Mouse (Mus musculus): ENCODE measurements around the gene Slf2. TPM values are rescaled to one million over a fixed set of nuclear protein-coding genes. Genes with fewer than 3 reads are reported as not detected.

Slf2 gene
- polyA plus RNA-seq, 1 experiment from 2014 or later: 38.8 TPM

DNA sequence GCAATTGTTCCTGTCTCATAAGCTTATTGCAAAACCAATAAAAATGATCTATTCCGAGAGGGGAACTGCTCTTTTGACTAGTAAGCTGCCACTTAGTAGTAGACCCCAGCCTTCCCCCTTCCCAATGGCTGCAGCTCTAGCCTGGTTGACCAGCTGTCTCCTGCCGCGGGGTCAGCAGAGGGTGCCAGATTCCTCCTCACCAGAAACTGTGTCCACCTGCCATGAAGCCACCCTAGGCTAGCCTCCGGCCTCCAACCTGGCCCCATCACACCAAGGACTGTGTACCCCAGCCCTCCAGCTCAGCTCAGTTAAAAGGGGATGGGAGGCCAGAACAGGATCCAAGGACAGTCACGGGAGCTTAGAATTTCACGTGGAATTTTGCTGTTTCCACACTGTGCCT, 34.5 kb upstream of the Slf2 start:
- no peak for ATAC-seq
- no peak overlapping the region for H3K9ac ChIP-seq (replicated peaks; ENCODE audit: low read depth, low read length)
- H3K36me3 ChIP-seq (ENCODE audit: control insufficient read depth, insufficient read depth): no peaks in the 10 kb centered on the region
- no peaks in the 10 kb centered on the region for H3K9me3 ChIP-seq (ENCODE audit: control insufficient read depth, low read length)
- peaks cover 11% of the 10 kb centered on the region for H3K27me3 ChIP-seq (replicated peaks; ENCODE audit: control insufficient read depth, insufficient read depth, low read length)
- peaks cover 24% of the 10 kb centered on the region for H3K4me1 ChIP-seq (replicated peaks; ENCODE audit: control insufficient read depth, insufficient read depth, low read length)
- no peak overlapping the region for H3K4me3 ChIP-seq (replicated peaks; ENCODE audit: low read length)
- H3K27ac ChIP-seq (ENCODE audit: low read length): no peak overlapping the region
- H3K4me2 ChIP-seq (ENCODE audit: low read length): no peak overlapping the region
- WGBS: 76% methylated on average over 6 of the region's 6 CpGs

DNA sequence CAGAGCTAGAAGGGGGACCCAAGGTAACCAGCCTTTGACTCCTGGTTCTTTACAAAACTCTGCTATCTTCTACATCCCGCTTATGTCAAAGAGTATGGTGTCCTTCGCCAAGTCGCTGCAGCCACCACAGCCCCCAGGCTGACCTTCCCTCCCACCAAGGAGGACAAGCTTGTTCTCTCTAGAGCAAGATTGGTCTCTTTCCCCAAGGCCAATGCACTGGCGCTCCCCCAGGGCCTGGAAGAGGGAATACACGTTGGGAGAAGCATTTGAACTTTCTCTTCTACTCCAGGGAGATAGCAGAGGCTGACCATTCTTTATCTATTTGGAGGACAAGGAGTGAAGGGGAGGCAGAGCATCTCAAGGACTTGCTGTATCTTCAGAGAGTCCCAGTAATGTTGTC, 33.4 kb upstream of the Slf2 start:
- Histone ChIP-seq H3K27ac (ENCODE audit: low read length) (no peak overlapping the region), H3K9ac (replicated peaks; ENCODE audit: low read depth, low read length) (no peak overlapping the region), H3K27me3 (replicated peaks; ENCODE audit: control insufficient read depth, insufficient read depth, low read length) (peaks cover 6% of the 10 kb centered on the region; the same call in 1 of the 2 replicates), H3K4me1 (replicated peaks; ENCODE audit: control insufficient read depth, insufficient read depth, low read length) (peaks cover 24% of the 10 kb centered on the region), H3K9me3 (ENCODE audit: control insufficient read depth, low read length) (no peaks in the 10 kb centered on the region), H3K4me2 (ENCODE audit: low read length) (no peak overlapping the region), H3K4me3 (replicated peaks; ENCODE audit: low read length) (no peak overlapping the region), H3K36me3 (ENCODE audit: control insufficient read depth, insufficient read depth) (no peaks in the 10 kb centered on the region)
- no peak for ATAC-seq
- WGBS: 76% methylated on average over 5 of the region's 5 CpGs

GRCm38 (mm10) chr19:44898646-44899045, 32.3 kb upstream of the Slf2 start:
- no peak overlapping the region for H3K9ac ChIP-seq (replicated peaks; ENCODE audit: low read depth, low read length)
- H3K27ac ChIP-seq (ENCODE audit: low read length): no peak overlapping the region
- ATAC-seq: no peak
- H3K27me3 ChIP-seq (replicated peaks; ENCODE audit: control insufficient read depth, insufficient read depth, low read length): no peaks in the 10 kb centered on the region; the same call in 1 of the 2 replicates
- WGBS: 44% methylated on average over 3 of the region's 3 CpGs
- no peaks in the 10 kb centered on the region for H3K9me3 ChIP-seq (ENCODE audit: control insufficient read depth, low read length)
- no peak overlapping the region for H3K4me3 ChIP-seq (replicated peaks; ENCODE audit: low read length)
- H3K4me1 ChIP-seq (replicated peaks; ENCODE audit: control insufficient read depth, insufficient read depth, low read length): peaks cover 14% of the 10 kb centered on the region
- no peak overlapping the region for H3K4me2 ChIP-seq (ENCODE audit: low read length)
- no peaks in the 10 kb centered on the region for H3K36me3 ChIP-seq (ENCODE audit: control insufficient read depth, insufficient read depth)

DNA sequence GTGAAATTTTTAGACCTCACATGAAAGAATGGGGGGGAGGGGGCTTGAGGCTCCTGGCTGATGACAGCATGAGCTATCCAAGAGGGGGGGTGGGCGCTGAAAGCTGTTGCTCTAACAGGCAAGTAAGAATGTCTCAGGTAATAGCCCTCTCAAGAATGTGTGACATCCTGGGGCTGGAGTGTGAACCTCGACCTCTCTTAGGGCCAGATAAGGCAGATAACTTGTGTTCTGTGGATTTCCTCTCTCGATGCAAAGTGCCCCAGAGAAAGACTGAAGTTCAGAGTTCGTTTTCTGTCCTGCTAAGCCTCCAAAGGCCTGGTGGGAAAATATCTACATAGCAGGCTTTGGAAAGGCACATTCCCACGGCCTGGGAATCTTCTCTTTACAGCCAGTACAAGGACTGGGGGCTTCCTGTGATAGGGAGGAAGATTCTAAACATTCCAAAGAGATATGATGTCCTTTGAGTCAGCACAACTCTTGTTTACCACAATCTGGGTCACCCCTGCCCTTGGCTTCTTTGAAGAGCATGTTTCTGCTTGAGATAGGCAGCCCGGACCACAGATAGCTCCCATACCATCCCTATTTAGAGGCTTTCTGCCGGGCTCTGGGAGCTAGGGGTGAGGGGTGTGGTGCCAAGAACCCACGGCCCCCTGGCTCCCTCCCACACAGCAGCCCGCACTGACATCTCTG, 31.7 kb upstream of the Slf2 start:
- H3K4me3 ChIP-seq (replicated peaks; ENCODE audit: low read length): no peak overlapping the region
- H3K9ac ChIP-seq (replicated peaks; ENCODE audit: low read depth, low read length): 0 out of 2 replicates have a peak overlapping the region, but pooled peaks have one; percentile 2
- H3K36me3 ChIP-seq (ENCODE audit: control insufficient read depth, insufficient read depth): no peaks in the 10 kb centered on the region
- no peaks in the 10 kb centered on the region for H3K9me3 ChIP-seq (ENCODE audit: control insufficient read depth, low read length)
- ATAC-seq: no peak
- no peak overlapping the region for H3K4me2 ChIP-seq (ENCODE audit: low read length)
- no peak overlapping the region for H3K27ac ChIP-seq (ENCODE audit: low read length)
- peaks cover 11% of the 10 kb centered on the region for H3K4me1 ChIP-seq (replicated peaks; ENCODE audit: control insufficient read depth, insufficient read depth, low read length)
- H3K27me3 ChIP-seq (replicated peaks; ENCODE audit: control insufficient read depth, insufficient read depth, low read length): no peaks in the 10 kb centered on the region; the same call in 1 of the 2 replicates
- 39% methylated on average over 9 of the region's 9 CpGs for WGBS

- Histone ChIP-seq H3K36me3 (ENCODE audit: control insufficient read depth, insufficient read depth) (no peaks in the 10 kb centered on the region), H3K27ac (ENCODE audit: low read length) (0 out of 2 replicates have a peak overlapping the region, but pooled peaks have one; percentile 19), H3K4me1 (replicated peaks; ENCODE audit: control insufficient read depth, insufficient read depth, low read length) (peaks cover 11% of the 10 kb centered on the region), H3K27me3 (replicated peaks; ENCODE audit: control insufficient read depth, insufficient read depth, low read length) (no peaks in the 10 kb centered on the region; the same call in 1 of the 2 replicates), H3K9me3 (ENCODE audit: control insufficient read depth, low read length) (no peaks in the 10 kb centered on the region), H3K9ac (replicated peaks; ENCODE audit: low read depth, low read length) (peak overlapping the region; percentile 19; the same call in 1 of the 2 replicates), H3K4me3 (replicated peaks; ENCODE audit: low read length) (no peak overlapping the region), H3K4me2 (ENCODE audit: low read length) (peak overlapping the region; percentile 14; the same call in 1 of the 2 replicates)
- peak; percentile 59 for ATAC-seq
- WGBS: 15% methylated on average over 21 of the region's 22 CpGs
These were observed 30.8 kb upstream of the Slf2 start for GRCm38 (mm10) chr19:44899947-44900773.

DNA sequence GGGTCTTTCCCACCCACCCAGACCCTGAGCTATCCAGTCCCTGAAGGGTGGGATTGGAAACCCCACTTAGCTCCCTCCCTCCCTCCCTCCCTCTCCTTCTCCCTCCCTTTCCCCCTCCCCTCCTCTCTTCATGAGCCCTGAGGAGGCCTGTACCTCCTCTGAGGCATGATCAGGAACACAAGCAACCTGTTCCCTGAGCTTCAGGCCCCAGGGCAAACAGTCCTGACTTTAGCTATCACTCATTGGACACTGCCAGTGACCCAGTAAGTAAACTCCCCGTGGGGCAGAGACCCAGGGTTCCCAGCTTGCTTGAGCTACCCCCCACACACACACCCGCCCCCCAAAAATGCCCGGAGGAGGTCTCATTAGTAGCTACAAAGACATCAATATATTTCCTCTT, 29.9 kb upstream of the Slf2 start:
- H3K4me1 ChIP-seq (replicated peaks; ENCODE audit: control insufficient read depth, insufficient read depth, low read length): peaks cover 11% of the 10 kb centered on the region
- H3K36me3 ChIP-seq (ENCODE audit: control insufficient read depth, insufficient read depth): no peaks in the 10 kb centered on the region
- H3K4me2 ChIP-seq (ENCODE audit: low read length): no peak overlapping the region
- H3K27ac ChIP-seq (ENCODE audit: low read length): no peak overlapping the region
- no peaks in the 10 kb centered on the region; the same call in 1 of the 2 replicates for H3K27me3 ChIP-seq (replicated peaks; ENCODE audit: control insufficient read depth, insufficient read depth, low read length)
- no peak overlapping the region for H3K9ac ChIP-seq (replicated peaks; ENCODE audit: low read depth, low read length)
- 67% methylated on average over 3 of the region's 3 CpGs for WGBS
- H3K4me3 ChIP-seq (replicated peaks; ENCODE audit: low read length): no peak overlapping the region
- no peaks in the 10 kb centered on the region for H3K9me3 ChIP-seq (ENCODE audit: control insufficient read depth, low read length)
- no peak for ATAC-seq

GRCm38 (mm10) chr19:44902324-44902723, 28.6 kb upstream of the Slf2 start:
- peaks cover 11% of the 10 kb centered on the region for H3K4me1 ChIP-seq (replicated peaks; ENCODE audit: control insufficient read depth, insufficient read depth, low read length)
- H3K27ac ChIP-seq (ENCODE audit: low read length): no peak overlapping the region
- H3K4me2 ChIP-seq (ENCODE audit: low read length): no peak overlapping the region
- H3K4me3 ChIP-seq (replicated peaks; ENCODE audit: low read length): no peak overlapping the region
- H3K36me3 ChIP-seq (ENCODE audit: control insufficient read depth, insufficient read depth): no peaks in the 10 kb centered on the region
- 92% methylated on average over 4 of the region's 4 CpGs for WGBS
- H3K9ac ChIP-seq (replicated peaks; ENCODE audit: low read depth, low read length): no peak overlapping the region
- ATAC-seq: no peak
- H3K27me3 ChIP-seq (replicated peaks; ENCODE audit: control insufficient read depth, insufficient read depth, low read length): no peaks in the 10 kb centered on the region
- H3K9me3 ChIP-seq (ENCODE audit: control insufficient read depth, low read length): no peaks in the 10 kb centered on the region

DNA sequence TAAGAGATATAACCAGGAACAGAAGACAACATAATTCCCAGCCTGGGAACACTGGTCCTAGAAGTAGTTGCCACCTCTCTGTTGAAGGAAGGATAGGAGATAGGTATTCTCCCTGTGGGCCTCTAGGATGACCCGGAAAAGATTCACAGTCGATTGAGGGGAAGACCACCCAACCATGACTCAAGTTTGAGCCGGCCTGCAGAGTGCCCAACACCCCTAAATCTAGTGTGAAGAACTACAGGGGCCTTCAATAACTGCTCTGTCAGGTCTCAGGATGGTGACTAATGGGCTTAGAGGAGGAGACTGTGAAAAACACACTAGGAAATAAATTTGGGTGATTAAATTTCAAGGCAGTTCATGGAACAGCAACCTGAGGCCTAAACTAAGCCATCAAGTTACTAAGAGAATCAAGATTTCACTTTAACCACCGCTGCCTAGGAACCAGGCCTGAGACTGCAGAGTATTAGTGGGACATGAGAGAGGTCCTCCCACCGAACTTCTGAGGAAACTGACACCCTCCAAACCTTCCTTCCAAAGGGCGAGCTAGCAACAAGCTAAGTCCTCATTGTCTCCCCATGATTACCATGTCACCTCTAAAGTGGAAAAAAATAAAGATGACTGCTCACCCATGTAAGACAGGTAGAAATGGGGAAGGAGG, 27.5 kb upstream of the Slf2 start:
- no peaks in the 10 kb centered on the region for H3K9me3 ChIP-seq (ENCODE audit: control insufficient read depth, low read length)
- no peak overlapping the region for H3K27ac ChIP-seq (ENCODE audit: low read length)
- H3K36me3 ChIP-seq (ENCODE audit: control insufficient read depth, insufficient read depth): no peaks in the 10 kb centered on the region
- H3K4me2 ChIP-seq (ENCODE audit: low read length): no peak overlapping the region
- H3K27me3 ChIP-seq (replicated peaks; ENCODE audit: control insufficient read depth, insufficient read depth, low read length): no peaks in the 10 kb centered on the region
- H3K4me1 ChIP-seq (replicated peaks; ENCODE audit: control insufficient read depth, insufficient read depth, low read length): peaks cover 18% of the 10 kb centered on the region
- ATAC-seq: no peak
- H3K9ac ChIP-seq (replicated peaks; ENCODE audit: low read depth, low read length): no peak overlapping the region
- H3K4me3 ChIP-seq (replicated peaks; ENCODE audit: low read length): no peak overlapping the region
- WGBS: 77% methylated on average over 6 of the region's 6 CpGs

- Histone ChIP-seq H3K27me3 (replicated peaks; ENCODE audit: control insufficient read depth, insufficient read depth, low read length) (no peaks in the 10 kb centered on the region), H3K9me3 (ENCODE audit: control insufficient read depth, low read length) (no peaks in the 10 kb centered on the region), H3K27ac (ENCODE audit: low read length) (no peak overlapping the region), H3K9ac (replicated peaks; ENCODE audit: low read depth, low read length) (no peak overlapping the region), H3K4me2 (ENCODE audit: low read length) (no peak overlapping the region), H3K4me1 (replicated peaks; ENCODE audit: control insufficient read depth, insufficient read depth, low read length) (peaks cover 23% of the 10 kb centered on the region), H3K4me3 (replicated peaks; ENCODE audit: low read length) (no peak overlapping the region), H3K36me3 (ENCODE audit: control insufficient read depth, insufficient read depth) (no peaks in the 10 kb centered on the region)
- 44% methylated on average over 6 of the region's 6 CpGs for WGBS
- ATAC-seq: no peak
These were observed 26.7 kb upstream of the Slf2 start for GRCm38 (mm10) chr19:44904141-44904720.
